Mouse (Mus musculus) urinary bladder, postnatal 25 days (tissue): ENCODE data around the gene Sbk3.

Experiments used
- DNase-seq: peaks from one replicate; pipeline ENCODE4 v3.0.0; 2022; ENCODE audit warnings: low spot score

Sbk3 gene

GRCm38 (mm10) chr7:4993347-4993998 is 22.5 kb upstream of the Sbk3 start:
- no peak for DNase-seq

- DNase-seq: no peak
Measured at GRCm38 (mm10) chr7:4988250-4988649, 17.3 kb upstream of the Sbk3 start.

GRCm38 (mm10) chr7:4976832-4977231 is 5.9 kb upstream of the Sbk3 start:
- DNase-seq: no peak

- no peak for DNase-seq
Measured at GRCm38 (mm10) chr7:4975455-4975854, 4.5 kb upstream of the Sbk3 start.

GRCm38 (mm10) chr7:4972321-4973047 is 1.5 kb upstream of the Sbk3 start:
- DNase-seq: peak; percentile 24

- no peak for DNase-seq
Measured at GRCm38 (mm10) chr7:4971710-4972109, 742 bp upstream of the Sbk3 start.

GRCm38 (mm10) chr7:4964988-4965387 is 6.0 kb downstream of the Sbk3 start:
- DNase-seq: no peak

- peak; percentile 75 for DNase-seq
Measured at GRCm38 (mm10) chr7:4964272-4964671, 6.7 kb downstream of the Sbk3 start, which contains the start of gene Sbk2. Gene Sbk2 (minus strand): TSS chr7:4964406.

- no peak for DNase-seq
Measured at GRCm38 (mm10) chr7:4963527-4963926, 7.4 kb downstream of the Sbk3 start.

GRCm38 (mm10) chr7:4957361-4957760 is 13.6 kb downstream of the Sbk3 start:
- DNase-seq: no peak

GRCm38 (mm10) chr7:4953815-4954445 is 17.0 kb downstream of the Sbk3 start:
- DNase-seq: no peak

GRCm38 (mm10) chr7:4950561-4951342 is 20.2 kb downstream of the Sbk3 start:
- DNase-seq: no peak

- no peak for DNase-seq
Measured at GRCm38 (mm10) chr7:4948386-4948785, 22.6 kb downstream of the Sbk3 start.

GRCm38 (mm10) chr7:4947855-4948254 is 23.1 kb downstream of the Sbk3 start:
- peak; percentile 28 for DNase-seq

GRCm38 (mm10) chr7:4943223-4943815 is 27.6 kb downstream of the Sbk3 start:
- DNase-seq: peak; percentile 96

- DNase-seq: no peak
Measured at GRCm38 (mm10) chr7:4942673-4943072, 28.3 kb downstream of the Sbk3 start.

GRCm38 (mm10) chr7:4940068-4940479 is 30.9 kb downstream of the Sbk3 start:
- DNase-seq: peak; percentile 84

- DNase-seq: peak; percentile 72
Measured at GRCm38 (mm10) chr7:4938456-4938855, 32.5 kb downstream of the Sbk3 start.

GRCm38 (mm10) chr7:4937392-4937791 is 33.6 kb downstream of the Sbk3 start:
- DNase-seq: no peak

GRCm38 (mm10) chr7:4936832-4937231 is 34.1 kb downstream of the Sbk3 start:
- DNase-seq: no peak

GRCm38 (mm10) chr7:4934160-4934914 is 36.6 kb downstream of the Sbk3 start:
- no peak for DNase-seq
